Mouse (Mus musculus) embryo, embryonic 10 days (tissue): ENCODE results near the gene Luc7l3.

Experiments
- DNase-seq: peaks from one replicate; pipeline ENCODE4 v3.0.0-alpha.2; 2015; ENCODE audit warnings: low spot score

Gene Luc7l3

DNA sequence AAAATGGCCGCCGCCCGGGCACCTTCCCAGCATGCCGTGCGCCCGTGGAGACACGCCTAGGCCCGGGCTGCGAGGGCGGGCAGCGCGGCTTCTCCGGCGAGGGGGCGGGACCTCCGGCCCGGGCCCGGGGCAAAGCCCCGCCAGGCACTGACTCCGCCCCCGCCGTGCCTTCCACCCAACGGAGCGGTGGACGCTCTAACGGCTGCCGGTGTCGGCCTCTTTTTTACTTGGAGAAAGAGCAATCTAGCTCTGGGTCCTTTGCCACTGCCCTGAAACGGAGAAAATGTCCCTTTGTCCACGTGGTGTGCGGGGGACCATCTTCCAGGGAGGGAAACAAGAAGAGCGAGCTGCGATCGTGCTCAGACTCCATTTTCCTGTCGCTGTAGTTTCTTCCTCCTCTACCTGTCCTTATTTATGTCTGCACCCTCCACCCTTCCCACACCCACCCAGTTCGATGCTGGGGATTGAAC is at the start of gene Luc7l3:
Gene Luc7l3 (minus strand): TSS at position 58 of the 470 bp plus-strand sequence.
- DNase-seq: peak; percentile 93

DNA sequence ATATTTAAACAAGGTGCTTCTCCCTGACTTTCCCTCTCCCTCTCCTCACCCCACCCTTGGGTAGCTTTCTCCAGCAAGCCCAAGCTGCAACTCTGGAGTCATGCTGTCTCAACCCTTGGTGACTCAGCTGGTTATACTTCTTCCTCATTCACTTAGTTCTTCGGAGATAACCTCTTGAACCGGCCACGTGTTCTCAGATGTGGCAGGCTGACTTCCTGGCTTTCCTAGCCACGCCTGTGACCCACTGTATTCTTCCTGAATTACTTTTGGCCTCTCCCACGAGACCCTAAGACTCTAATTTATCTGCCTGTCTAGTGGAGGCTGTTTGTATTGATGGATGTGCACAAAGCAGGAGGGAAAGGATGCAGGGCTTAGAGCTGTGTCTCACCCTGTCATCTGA is 49.0 kb upstream of the Luc7l3 start:
- peak; percentile 36 for DNase-seq

- DNase-seq: no peak
Observed at GRCm38 (mm10) chr11:94369981-94370380, 48.2 kb upstream of the Luc7l3 start.

- no peak for DNase-seq
Observed at GRCm38 (mm10) chr11:94365340-94365739, 43.6 kb upstream of the Luc7l3 start.

DNA sequence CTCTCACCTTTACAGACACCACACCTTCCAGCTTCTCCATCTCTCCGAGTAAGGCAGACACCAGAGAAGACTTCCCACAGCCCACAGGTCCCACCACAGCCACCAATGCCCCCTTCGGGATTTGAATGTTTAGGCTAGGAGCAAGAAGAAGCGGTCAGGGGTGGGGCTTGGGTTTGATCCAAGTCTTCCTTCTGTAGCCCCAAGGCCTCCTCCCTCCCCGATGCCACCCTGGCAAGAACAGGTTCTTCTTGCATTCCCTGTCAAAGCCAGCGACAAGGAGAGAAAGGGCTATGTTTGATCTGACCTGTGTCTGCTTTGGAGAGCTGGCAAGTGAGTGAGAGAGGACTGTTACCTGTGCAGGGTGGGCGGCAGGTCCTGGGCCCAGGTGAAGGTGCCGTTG is 41.9 kb upstream of the Luc7l3 start:
- DNase-seq: no peak

- DNase-seq: no peak
Observed at GRCm38 (mm10) chr11:94362101-94362500, 40.3 kb upstream of the Luc7l3 start.

DNA sequence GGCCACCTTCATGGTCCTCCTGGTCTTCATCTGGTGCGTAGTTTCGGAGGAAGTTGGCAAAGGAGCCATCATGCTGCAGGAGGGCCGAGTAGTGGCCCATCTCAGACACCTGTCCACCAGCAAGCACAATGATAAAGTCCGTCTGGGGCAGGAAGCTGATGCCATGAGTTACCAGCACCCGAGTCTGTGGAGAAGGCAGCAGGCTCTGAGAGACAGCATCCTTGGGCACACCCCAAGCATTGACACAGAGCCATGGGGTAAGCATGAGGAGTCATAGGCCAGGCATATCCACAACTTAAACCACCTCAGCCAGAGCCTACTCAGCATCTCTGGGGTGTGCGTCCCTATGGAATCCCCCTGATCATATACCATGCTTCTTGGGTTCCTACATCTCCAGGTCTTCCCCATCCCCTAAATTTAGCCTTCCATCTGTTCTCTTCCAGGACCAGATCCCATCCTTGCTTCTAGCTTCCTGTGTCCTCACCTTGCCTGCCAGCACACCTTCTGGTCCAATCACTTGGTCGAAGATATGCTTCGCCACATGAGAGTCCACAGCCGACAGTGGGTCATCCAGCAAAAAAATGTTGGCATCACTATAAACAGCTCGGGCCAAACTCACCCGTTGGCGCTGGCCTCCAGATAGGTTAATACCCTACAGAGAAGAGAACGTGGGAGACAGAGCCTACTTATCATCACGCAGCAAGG is 39.5 kb upstream of the Luc7l3 start:
- no peak for DNase-seq

DNA sequence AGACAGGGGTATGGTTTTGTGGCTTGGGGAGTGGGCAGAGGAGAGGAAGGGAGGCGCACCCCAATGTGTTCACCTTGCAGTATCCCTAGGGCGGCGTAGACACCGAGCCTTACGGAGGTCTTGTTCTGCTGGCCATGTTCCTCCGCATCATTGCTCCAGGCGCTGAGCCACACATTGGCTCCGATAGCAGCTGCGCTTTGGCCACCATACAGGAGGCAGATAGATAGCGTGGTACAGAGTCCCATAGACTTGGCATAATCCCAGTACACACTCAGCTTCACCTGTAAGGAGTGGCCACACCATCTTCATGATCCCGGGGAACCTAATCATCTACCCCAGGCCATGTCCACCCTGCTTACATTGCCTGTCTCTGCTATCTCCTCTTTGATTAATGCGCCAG is 37.4 kb upstream of the Luc7l3 start:
- DNase-seq: no peak

GRCm38 (mm10) chr11:94355521-94356217 is 33.9 kb upstream of the Luc7l3 start:
- no peak for DNase-seq

- DNase-seq: no peak
Observed at GRCm38 (mm10) chr11:94351094-94351493, 29.3 kb upstream of the Luc7l3 start.

DNA sequence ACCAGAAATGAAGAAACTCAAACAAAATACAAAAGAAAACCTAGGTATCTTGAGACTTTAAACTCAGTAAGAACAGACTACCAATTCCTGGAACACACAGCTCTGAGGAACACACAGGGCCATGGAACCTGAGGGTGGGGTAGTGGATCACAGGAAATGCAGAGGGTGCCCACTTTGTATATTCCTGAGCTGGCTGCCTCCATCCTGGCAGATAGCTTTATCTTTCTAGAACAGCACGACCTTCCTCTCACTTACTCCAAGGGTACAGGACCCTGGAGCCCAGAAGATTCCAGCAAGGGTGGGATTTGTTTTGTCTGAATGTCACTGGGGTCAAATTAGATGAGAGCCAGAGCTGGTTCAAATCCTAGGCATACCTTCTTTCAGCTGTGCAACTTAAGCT is 28.5 kb upstream of the Luc7l3 start:
- no peak for DNase-seq

- no peak for DNase-seq
Observed at GRCm38 (mm10) chr11:94349839-94350238, 28.1 kb upstream of the Luc7l3 start.

- DNase-seq: no peak
Observed at GRCm38 (mm10) chr11:94347063-94347575, 25.3 kb upstream of the Luc7l3 start.

- DNase-seq: no peak
Observed at GRCm38 (mm10) chr11:94346611-94347010, 24.8 kb upstream of the Luc7l3 start.

GRCm38 (mm10) chr11:94345926-94346325 is 24.1 kb upstream of the Luc7l3 start:
- no peak for DNase-seq

DNA sequence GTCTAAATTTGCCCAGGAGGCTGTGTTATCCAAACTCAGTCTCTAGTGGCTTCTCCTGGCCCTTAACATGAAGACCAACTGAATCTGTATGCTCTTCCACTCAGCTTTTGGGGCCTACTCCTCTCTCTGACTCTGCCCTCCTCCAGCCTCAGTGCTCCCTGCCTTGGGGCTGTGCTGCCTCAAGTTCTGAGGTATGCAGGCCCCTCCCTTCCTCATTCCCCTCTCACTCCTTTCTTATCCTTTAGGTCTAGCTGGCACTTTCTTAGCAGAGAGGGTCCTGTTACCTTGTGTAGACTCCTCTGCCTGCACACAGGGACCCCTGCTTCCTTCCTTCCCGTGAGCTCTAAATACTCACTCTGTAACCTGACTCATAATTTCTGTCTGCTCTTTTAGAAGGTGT is 22.7 kb upstream of the Luc7l3 start:
- no peak for DNase-seq

- DNase-seq: peak; percentile 33
Observed at GRCm38 (mm10) chr11:94343955-94344358, 22.2 kb upstream of the Luc7l3 start.

GRCm38 (mm10) chr11:94342114-94342905 is 20.5 kb upstream of the Luc7l3 start:
- peak; percentile 70 for DNase-seq

- DNase-seq: no peak
Observed at GRCm38 (mm10) chr11:94340948-94341933, 19.5 kb upstream of the Luc7l3 start.

DNA sequence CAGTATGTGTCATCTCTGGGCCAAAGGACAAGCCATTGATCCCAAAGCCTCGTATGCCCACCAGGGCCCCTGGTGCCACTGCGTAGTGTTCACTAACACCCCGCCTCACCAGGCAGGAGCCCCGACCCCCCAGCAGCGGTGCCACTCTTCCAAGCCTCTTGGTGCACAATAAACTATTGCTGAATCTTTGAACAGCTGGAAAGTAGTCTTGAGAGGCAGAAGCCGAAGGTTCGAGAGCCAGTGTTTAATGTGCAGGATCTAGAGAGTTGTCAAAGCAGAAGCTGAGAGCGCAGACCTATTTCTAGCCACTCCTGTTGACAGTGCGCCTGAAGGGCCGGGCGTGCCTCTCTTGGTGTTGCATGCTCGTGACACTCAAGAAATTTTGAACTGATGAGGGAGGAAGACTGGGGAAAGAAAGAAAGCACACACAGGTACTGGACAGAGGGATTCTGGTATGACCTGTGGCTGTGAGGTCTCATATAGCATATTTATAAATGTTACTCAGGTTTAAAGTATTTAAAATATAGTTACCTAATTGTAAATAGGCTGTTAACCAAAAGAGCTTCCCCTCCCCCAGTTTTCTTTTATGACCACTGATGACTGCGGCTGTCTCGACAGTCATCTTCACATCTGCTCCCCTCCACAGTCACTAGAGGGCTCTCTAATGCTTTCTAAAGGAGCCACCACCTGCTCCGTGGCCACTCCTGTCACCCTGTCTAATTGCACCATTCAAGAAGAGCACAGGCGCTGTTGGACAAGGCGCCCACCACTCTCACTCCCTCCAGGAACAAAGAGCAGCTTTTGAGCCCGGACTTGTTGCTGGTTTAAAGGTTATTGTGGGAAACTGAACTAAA is 18.2 kb upstream of the Luc7l3 start:
- DNase-seq: peak; percentile 85
